Comparison of ENCODE assay signal across 21 mouse cellular contexts in genomic region chr6:134175059-134175458, GRCm38 (mm10).
DNase-seq lines count a peak whose midpoint lies in the region; ATAC-seq lines count a peak whose summit lies in the region.
"Had no signal": no experiment of that assay in that cellular context is flagged by ENCODE, and none has a peak within 500 bp of the region (broad histone marks: within the 10 kb centered on the region; RNA-seq: fewer than 3 reads in every experiment).

No protein-coding gene starts in this region.

- H3K4me1 ChIP-seq in embryonic facial prominence, embryonic 12.5 days, result peaks cover 25% of the 10 kb centered on the region; the same call in 1 of the 2 replicates
- H3K4me1 ChIP-seq in embryonic facial prominence, embryonic 10.5 days, result peaks cover 26% of the 10 kb centered on the region
- peaks cover 27% of the 10 kb centered on the region for H3K4me1 ChIP-seq in kidney, embryonic 16.5 days (ENCODE audit: insufficient read depth, low read length)
- H3K4me1 ChIP-seq in embryonic facial prominence, embryonic 14.5 days (ENCODE audit: control insufficient read depth, insufficient read depth, low read length), result no peaks in the 10 kb centered on the region
- H3K4me1 ChIP-seq in stomach, embryonic 14.5 days (ENCODE audit: control insufficient read depth, insufficient read depth, low read length), result 0 out of 2 replicates have a peak, but pooled peaks cover 2% of the 10 kb centered on the region

- no peaks in the 10 kb centered on the region for H3K9me3 ChIP-seq in embryonic facial prominence, embryonic 12.5 days
- H3K9me3 ChIP-seq in embryonic facial prominence, embryonic 10.5 days, result no peaks in the 10 kb centered on the region
- no peaks in the 10 kb centered on the region for H3K9me3 ChIP-seq in kidney, embryonic 16.5 days (ENCODE audit: low read length)
- H3K9me3 ChIP-seq in embryonic facial prominence, embryonic 14.5 days (ENCODE audit: control insufficient read depth, low read length), result no peaks in the 10 kb centered on the region
- H3K9me3 ChIP-seq in stomach, embryonic 14.5 days (ENCODE audit: control insufficient read depth, low read depth, low read length), result no peaks in the 10 kb centered on the region
- H3K9me3 ChIP-seq: G1E; megakaryocyte, embryonic 14.5 days; neural tube, embryonic 15.5 days had no signal

- H3K27ac ChIP-seq in embryonic facial prominence, embryonic 12.5 days, result no peak overlapping the region
- no peak overlapping the region for H3K27ac ChIP-seq in embryonic facial prominence, embryonic 10.5 days (replicated peaks)
- 0 out of 2 replicates have a peak overlapping the region, but pooled peaks have one; percentile 37 for H3K27ac ChIP-seq in kidney, embryonic 16.5 days (ENCODE audit: low read length)
- H3K27ac ChIP-seq in embryonic facial prominence, embryonic 14.5 days (replicated peaks; ENCODE audit: low read depth, low read length), result peak overlapping the region; percentile 2; the same call in 1 of the 2 replicates
- H3K27ac ChIP-seq in stomach, embryonic 14.5 days (ENCODE audit: low read length), result peak overlapping the region; percentile 55; the same call in 1 of the 2 replicates
- H3K27ac ChIP-seq: neural tube, embryonic 15.5 days had no signal

- no peak overlapping the region for H3K9ac ChIP-seq in embryonic facial prominence, embryonic 12.5 days
- H3K9ac ChIP-seq in kidney, embryonic 16.5 days (replicated peaks; ENCODE audit: low read length), result 0 out of 2 replicates have a peak overlapping the region, but pooled peaks have one; percentile 26
- no peak overlapping the region for H3K9ac ChIP-seq in embryonic facial prominence, embryonic 14.5 days (ENCODE audit: low read depth, low read length)
- no peak overlapping the region for H3K9ac ChIP-seq in stomach, embryonic 14.5 days (replicated peaks; ENCODE audit: low read depth, low read length)
- H3K9ac ChIP-seq: neural tube, embryonic 15.5 days had no signal

- H3K4me3 ChIP-seq in embryonic facial prominence, embryonic 12.5 days, result no peak overlapping the region
- H3K4me3 ChIP-seq in embryonic facial prominence, embryonic 10.5 days, result no peak overlapping the region
- peak overlapping the region; percentile 6; the same call in 1 of the 2 replicates for H3K4me3 ChIP-seq in kidney, embryonic 16.5 days (ENCODE audit: low read length)
- no peak overlapping the region for H3K4me3 ChIP-seq in embryonic facial prominence, embryonic 14.5 days (ENCODE audit: low read depth, low read length)
- H3K4me3 ChIP-seq in stomach, embryonic 14.5 days (ENCODE audit: low read depth, low read length), result no peak overlapping the region
- H3K4me3 ChIP-seq: megakaryocyte, embryonic 14.5 days; neural tube, embryonic 15.5 days had no signal

- H3K36me3 ChIP-seq in embryonic facial prominence, embryonic 12.5 days, result no peaks in the 10 kb centered on the region
- H3K36me3 ChIP-seq in embryonic facial prominence, embryonic 10.5 days (replicated peaks), result 0 out of 2 replicates have a peak, but pooled peaks cover 4% of the 10 kb centered on the region
- H3K36me3 ChIP-seq in kidney, embryonic 16.5 days (ENCODE audit: insufficient read depth, low read length), result 0 out of 2 replicates have a peak, but pooled peaks cover 3% of the 10 kb centered on the region
- H3K36me3 ChIP-seq in embryonic facial prominence, embryonic 14.5 days (ENCODE audit: control insufficient read depth, insufficient read depth, low read length), result no peaks in the 10 kb centered on the region
- H3K36me3 ChIP-seq in stomach, embryonic 14.5 days (ENCODE audit: control insufficient read depth, insufficient read depth, low read length), result no peaks in the 10 kb centered on the region
- H3K36me3 ChIP-seq: neural tube, embryonic 15.5 days had no signal

- peak overlapping the region; percentile 5; the same call in 1 of the 2 replicates for H3K4me2 ChIP-seq in embryonic facial prominence, embryonic 12.5 days (replicated peaks)
- peak overlapping the region; percentile 39 for H3K4me2 ChIP-seq in kidney, embryonic 16.5 days (replicated peaks; ENCODE audit: low read depth, low read length)
- H3K4me2 ChIP-seq in embryonic facial prominence, embryonic 14.5 days (ENCODE audit: low read depth, low read length), result 0 out of 2 replicates have a peak overlapping the region, but pooled peaks have one; percentile 12
- no peak overlapping the region for H3K4me2 ChIP-seq in stomach, embryonic 14.5 days (replicated peaks; ENCODE audit: low read depth, low read length)
- H3K4me2 ChIP-seq: liver, embryonic 11.5 days; neural tube, embryonic 15.5 days had no signal

- no peak for DNase-seq in embryonic facial prominence, embryonic 10.5 days (ENCODE audit: low spot score)
- DNase-seq in kidney, postnatal 4 days, result no peak
- DNase-seq in embryonic facial prominence, embryonic 14.5 days (ENCODE audit: low spot score), result no peak
- DNase-seq in cerebellum, adult 9-11 months, result no peak
- no peak for DNase-seq in urinary bladder, postnatal 36 days (ENCODE audit: low spot score in 2 of 2)
- DNase-seq: adrenal gland, postnatal 14 days; cerebellum, postnatal 10 days; gastrocnemius, postnatal 10 days; heart, postnatal 14 days; kidney, adult 8-10 months; lung, adult 18-20 months; midbrain, embryonic 14.5 days; thymus, postnatal 25 days had no signal

- H3K27me3 ChIP-seq in embryonic facial prominence, embryonic 12.5 days, result no peaks in the 10 kb centered on the region
- H3K27me3 ChIP-seq in embryonic facial prominence, embryonic 10.5 days (replicated peaks; ENCODE audit: low read depth, poor library complexity, severe bottlenecking), result no peaks in the 10 kb centered on the region
- H3K27me3 ChIP-seq in kidney, embryonic 16.5 days (ENCODE audit: insufficient read depth, low read length), result no peaks in the 10 kb centered on the region
- no peaks in the 10 kb centered on the region for H3K27me3 ChIP-seq in embryonic facial prominence, embryonic 14.5 days (replicated peaks; ENCODE audit: control insufficient read depth, insufficient read depth, low read length)
- no peaks in the 10 kb centered on the region for H3K27me3 ChIP-seq in stomach, embryonic 14.5 days (ENCODE audit: control insufficient read depth, insufficient read depth, low read length)
- H3K27me3 ChIP-seq: megakaryocyte, embryonic 14.5 days; neural tube, embryonic 15.5 days had no signal

- WGBS in embryonic facial prominence, embryonic 12.5 days, result 39% methylated on average over 9 of the region's 9 CpGs
- 48% methylated on average over 9 of the region's 9 CpGs for WGBS in embryonic facial prominence, embryonic 10.5 days
- WGBS in kidney, embryonic 16.5 days, result 15% methylated on average over 9 of the region's 9 CpGs
- 39% methylated on average over 9 of the region's 9 CpGs for WGBS in embryonic facial prominence, embryonic 14.5 days
- 33% methylated on average over 9 of the region's 9 CpGs for WGBS in stomach, embryonic 14.5 days

- ATAC-seq in embryonic facial prominence, embryonic 12.5 days (ENCODE audit: insufficient number of reproducible peaks, insufficient read depth, low FRiP score, low TSS enrichment), result no peak
- ATAC-seq in kidney, embryonic 16.5 days (ENCODE audit: low FRiP score, low TSS enrichment), result no peak
- ATAC-seq in embryonic facial prominence, embryonic 14.5 days (ENCODE audit: low read depth), result no peak
- ATAC-seq in stomach, embryonic 14.5 days (ENCODE audit: insufficient number of reproducible peaks, insufficient read depth, low FRiP score, low read depth), result no peak
- ATAC-seq: hindbrain, embryonic 16.5 days had no signal

Comparison
In these comparisons a context has a peak if more than half of its experiments do, and no peak if none do; other contexts are left out.
1. H3K27ac ChIP-seq: peak in kidney, embryonic 16.5 days (single experiment), embryonic facial prominence, embryonic 14.5 days (single experiment) and stomach, embryonic 14.5 days (single experiment); none in embryonic facial prominence, embryonic 12.5 days (single experiment) and embryonic facial prominence, embryonic 10.5 days (single experiment).